Mouse (Mus musculus): ENCODE data around the gene Rerg.
A peak's percentile ranks its signal among the peaks of the same experiment; 100 is the strongest.

Gene Rerg

GRCm38 (mm10) chr6:137170226-137170625, at the start of gene Rerg:
Gene Rerg (minus strand): TSS chr6:137170497.
- DNase-seq, result no peak

GRCm38 (mm10) chr6:137217841-137218463, 47.7 kb upstream of the Rerg start:
- no peak for DNase-seq

- DNase-seq, result no peak
Observed at GRCm38 (mm10) chr6:137211441-137211840, 41.1 kb upstream of the Rerg start.

- DNase-seq, result no peak
Observed at GRCm38 (mm10) chr6:137210991-137211390, 40.7 kb upstream of the Rerg start.

GRCm38 (mm10) chr6:137209992-137210391, 39.7 kb upstream of the Rerg start:
- no peak for DNase-seq

- DNase-seq, result no peak
Observed at GRCm38 (mm10) chr6:137207126-137207525, 36.8 kb upstream of the Rerg start.

GRCm38 (mm10) chr6:137205662-137206400, 35.5 kb upstream of the Rerg start:
- no peak for DNase-seq

- DNase-seq, result no peak
Observed at GRCm38 (mm10) chr6:137202661-137203060, 32.4 kb upstream of the Rerg start.

- no peak for DNase-seq
Observed at GRCm38 (mm10) chr6:137201578-137201977, 31.3 kb upstream of the Rerg start.

- DNase-seq, result no peak
Observed at GRCm38 (mm10) chr6:137201166-137201565, 30.9 kb upstream of the Rerg start.

GRCm38 (mm10) chr6:137192063-137192462, 21.8 kb upstream of the Rerg start:
- no peak for DNase-seq

- no peak for DNase-seq
Observed at GRCm38 (mm10) chr6:137191026-137191425, 20.7 kb upstream of the Rerg start.

- DNase-seq, result no peak
Observed at GRCm38 (mm10) chr6:137190577-137190976, 20.3 kb upstream of the Rerg start.

GRCm38 (mm10) chr6:137188375-137188926, 18.2 kb upstream of the Rerg start:
- DNase-seq, result no peak

GRCm38 (mm10) chr6:137187426-137187825, 17.1 kb upstream of the Rerg start:
- DNase-seq, result no peak

GRCm38 (mm10) chr6:137180636-137181035, 10.3 kb upstream of the Rerg start:
- DNase-seq, result no peak

GRCm38 (mm10) chr6:137180115-137180514, 9.8 kb upstream of the Rerg start:
- no peak for DNase-seq

- no peak for DNase-seq
Observed at GRCm38 (mm10) chr6:137179026-137179425, 8.7 kb upstream of the Rerg start.

- no peak for DNase-seq
Observed at GRCm38 (mm10) chr6:137170646-137171045, 349 bp upstream of the Rerg start.

- peak; percentile 37 to 45 for DNase-seq
Observed at GRCm38 (mm10) chr6:137169171-137169968, 927 bp downstream of the Rerg start.

- DNase-seq, result no peak
Observed at GRCm38 (mm10) chr6:137166843-137167242, 3.5 kb downstream of the Rerg start.

GRCm38 (mm10) chr6:137163571-137163970, 6.7 kb downstream of the Rerg start:
- no peak for DNase-seq

GRCm38 (mm10) chr6:137163061-137163460, 7.2 kb downstream of the Rerg start:
- DNase-seq, result no peak

All from thymus, adult 18-20 months (tissue).